Mouse (Mus musculus): ENCODE measurements at regions not wholly inside any gene's neighbourhood (a gene's known extent, or its start where the extent isn't known, plus 50 kb on each side); places are given as distances from the start of the nearest gene placed in this dataset.

GRCm38 (mm10) chr1:190365126-190365525 lies 194.6 kb upstream of the Prox1 start:
- Histone ChIP-seq H3K36me3 (no peaks in the 10 kb centered on the region), H3K4me1 (no peaks in the 10 kb centered on the region), H3K27ac (replicated peaks) (no peak overlapping the region), H3K27me3 (no peaks in the 10 kb centered on the region), H3K9me3 (replicated peaks) (no peaks in the 10 kb centered on the region), H3K9ac (no peak overlapping the region), H3K4me2 (replicated peaks) (no peak overlapping the region), H3K4me3 (replicated peaks) (no peak overlapping the region)
- no peak for ATAC-seq (ENCODE audit: insufficient number of reproducible peaks, low FRiP score, low TSS enrichment, low read depth)
- WGBS, result 87% methylated on average over 11 of the region's 11 CpGs

- H3K4me2 ChIP-seq (replicated peaks), result no peak overlapping the region
- no peak overlapping the region for H3K4me3 ChIP-seq (replicated peaks)
- H3K4me1 ChIP-seq, result no peaks in the 10 kb centered on the region
- H3K9ac ChIP-seq, result no peak overlapping the region
- no peak overlapping the region for H3K27ac ChIP-seq (replicated peaks)
- ATAC-seq (ENCODE audit: insufficient number of reproducible peaks, low FRiP score, low TSS enrichment, low read depth), result no peak
- no peaks in the 10 kb centered on the region for H3K27me3 ChIP-seq
- WGBS, result 87% methylated on average over 5 of the region's 5 CpGs
- H3K36me3 ChIP-seq, result no peaks in the 10 kb centered on the region
- no peaks in the 10 kb centered on the region for H3K9me3 ChIP-seq (replicated peaks)
Measured at GRCm38 (mm10) chr1:190360661-190361060, 190.1 kb upstream of the Prox1 start.

GRCm38 (mm10) chr1:190357779-190358178 lies 187.3 kb upstream of the Prox1 start:
- Histone ChIP-seq H3K36me3 (no peaks in the 10 kb centered on the region), H3K9ac (no peak overlapping the region), H3K4me2 (replicated peaks) (no peak overlapping the region), H3K27ac (replicated peaks) (no peak overlapping the region), H3K27me3 (no peaks in the 10 kb centered on the region), H3K4me3 (replicated peaks) (no peak overlapping the region), H3K9me3 (replicated peaks) (no peaks in the 10 kb centered on the region), H3K4me1 (no peaks in the 10 kb centered on the region)
- no peak for ATAC-seq (ENCODE audit: insufficient number of reproducible peaks, low FRiP score, low TSS enrichment, low read depth)
- WGBS, result 80% methylated on average over 5 of the region's 5 CpGs

- 65% methylated on average over 5 of the region's 5 CpGs for WGBS
- no peaks in the 10 kb centered on the region for H3K4me1 ChIP-seq
- ATAC-seq (ENCODE audit: insufficient number of reproducible peaks, low FRiP score, low TSS enrichment, low read depth), result no peak
- H3K4me2 ChIP-seq (replicated peaks), result no peak overlapping the region
- H3K27ac ChIP-seq (replicated peaks), result no peak overlapping the region
- no peak overlapping the region for H3K9ac ChIP-seq
- H3K9me3 ChIP-seq (replicated peaks), result no peaks in the 10 kb centered on the region
- no peaks in the 10 kb centered on the region for H3K36me3 ChIP-seq
- H3K27me3 ChIP-seq, result no peaks in the 10 kb centered on the region
- H3K4me3 ChIP-seq (replicated peaks), result no peak overlapping the region
Measured at GRCm38 (mm10) chr1:190347610-190348009, 177.1 kb upstream of the Prox1 start.

GRCm38 (mm10) chr1:190340715-190341114 lies 170.2 kb upstream of the Prox1 start:
- Histone ChIP-seq H3K36me3 (no peaks in the 10 kb centered on the region), H3K4me2 (replicated peaks) (no peak overlapping the region), H3K27me3 (no peaks in the 10 kb centered on the region), H3K9ac (no peak overlapping the region), H3K27ac (replicated peaks) (no peak overlapping the region), H3K4me3 (replicated peaks) (no peak overlapping the region), H3K4me1 (no peaks in the 10 kb centered on the region), H3K9me3 (replicated peaks) (no peaks in the 10 kb centered on the region)
- WGBS, result 86% methylated on average over 8 of the region's 8 CpGs
- ATAC-seq (ENCODE audit: insufficient number of reproducible peaks, low FRiP score, low TSS enrichment, low read depth), result no peak

GRCm38 (mm10) chr1:190334471-190334870 lies 164.0 kb upstream of the Prox1 start:
- Histone ChIP-seq H3K36me3 (no peaks in the 10 kb centered on the region), H3K9me3 (replicated peaks) (no peaks in the 10 kb centered on the region), H3K9ac (no peak overlapping the region), H3K4me1 (no peaks in the 10 kb centered on the region), H3K4me3 (replicated peaks) (no peak overlapping the region), H3K27me3 (no peaks in the 10 kb centered on the region), H3K27ac (replicated peaks) (no peak overlapping the region), H3K4me2 (replicated peaks) (no peak overlapping the region)
- ATAC-seq (ENCODE audit: insufficient number of reproducible peaks, low FRiP score, low TSS enrichment, low read depth), result no peak
- 20% methylated on average over 2 of the region's 2 CpGs for WGBS

- Histone ChIP-seq H3K27ac (replicated peaks) (no peak overlapping the region), H3K4me3 (replicated peaks) (no peak overlapping the region), H3K36me3 (no peaks in the 10 kb centered on the region), H3K4me2 (replicated peaks) (no peak overlapping the region), H3K9ac (no peak overlapping the region), H3K27me3 (no peaks in the 10 kb centered on the region), H3K9me3 (replicated peaks) (no peaks in the 10 kb centered on the region), H3K4me1 (no peaks in the 10 kb centered on the region)
- no peak for ATAC-seq (ENCODE audit: insufficient number of reproducible peaks, low FRiP score, low TSS enrichment, low read depth)
- WGBS, result 57% methylated on average over 8 of the region's 8 CpGs
Measured at GRCm38 (mm10) chr1:190334053-190334452, 163.5 kb upstream of the Prox1 start.

GRCm38 (mm10) chr1:190332001-190332400 lies 161.5 kb upstream of the Prox1 start:
- Histone ChIP-seq H3K9ac (no peak overlapping the region), H3K4me2 (replicated peaks) (no peak overlapping the region), H3K9me3 (replicated peaks) (no peaks in the 10 kb centered on the region), H3K4me3 (replicated peaks) (no peak overlapping the region), H3K36me3 (no peaks in the 10 kb centered on the region), H3K27me3 (no peaks in the 10 kb centered on the region), H3K4me1 (no peaks in the 10 kb centered on the region), H3K27ac (replicated peaks) (no peak overlapping the region)
- 62% methylated on average over 3 of the region's 3 CpGs for WGBS
- ATAC-seq (ENCODE audit: insufficient number of reproducible peaks, low FRiP score, low TSS enrichment, low read depth), result no peak

- H3K9me3 ChIP-seq (replicated peaks), result no peaks in the 10 kb centered on the region
- ATAC-seq (ENCODE audit: insufficient number of reproducible peaks, low FRiP score, low TSS enrichment, low read depth), result no peak
- H3K36me3 ChIP-seq, result no peaks in the 10 kb centered on the region
- no peak overlapping the region for H3K4me3 ChIP-seq (replicated peaks)
- H3K4me1 ChIP-seq, result no peaks in the 10 kb centered on the region
- H3K27ac ChIP-seq (replicated peaks), result no peak overlapping the region
- H3K4me2 ChIP-seq (replicated peaks), result no peak overlapping the region
- WGBS, result 84% methylated on average over 6 of the region's 6 CpGs
- 0 out of 2 replicates have a peak, but pooled peaks cover 3% of the 10 kb centered on the region for H3K27me3 ChIP-seq
- H3K9ac ChIP-seq, result no peak overlapping the region
Measured at GRCm38 (mm10) chr1:190324562-190324961, 154.0 kb upstream of the Prox1 start.

GRCm38 (mm10) chr1:190323671-190324070 lies 153.2 kb upstream of the Prox1 start:
- ATAC-seq (ENCODE audit: insufficient number of reproducible peaks, low FRiP score, low TSS enrichment, low read depth), result no peak
- Histone ChIP-seq H3K36me3 (no peaks in the 10 kb centered on the region), H3K27me3 (0 out of 2 replicates have a peak, but pooled peaks cover 3% of the 10 kb centered on the region), H3K27ac (replicated peaks) (no peak overlapping the region), H3K9me3 (replicated peaks) (no peaks in the 10 kb centered on the region), H3K4me3 (replicated peaks) (no peak overlapping the region), H3K9ac (no peak overlapping the region), H3K4me2 (replicated peaks) (no peak overlapping the region), H3K4me1 (no peaks in the 10 kb centered on the region)
- whole genome bisulfite sequencing, result 69% methylated on average over 9 of the region's 9 CpGs

- Histone ChIP-seq H3K27ac (replicated peaks) (no peak overlapping the region), H3K4me3 (replicated peaks) (no peak overlapping the region), H3K27me3 (no peaks in the 10 kb centered on the region), H3K9ac (no peak overlapping the region), H3K4me1 (no peaks in the 10 kb centered on the region), H3K9me3 (replicated peaks) (no peaks in the 10 kb centered on the region), H3K36me3 (no peaks in the 10 kb centered on the region), H3K4me2 (replicated peaks) (no peak overlapping the region)
- WGBS, result 72% methylated on average over 5 of the region's 5 CpGs
- no peak for ATAC-seq (ENCODE audit: insufficient number of reproducible peaks, low FRiP score, low TSS enrichment, low read depth)
Measured at GRCm38 (mm10) chr1:190316175-190316574, 145.7 kb upstream of the Prox1 start.

- Histone ChIP-seq H3K9ac (no peak overlapping the region), H3K9me3 (replicated peaks) (no peaks in the 10 kb centered on the region), H3K4me3 (replicated peaks) (no peak overlapping the region), H3K27me3 (no peaks in the 10 kb centered on the region), H3K4me2 (replicated peaks) (no peak overlapping the region), H3K27ac (replicated peaks) (no peak overlapping the region), H3K36me3 (no peaks in the 10 kb centered on the region), H3K4me1 (no peaks in the 10 kb centered on the region)
- WGBS, result 81% methylated on average over 6 of the region's 6 CpGs
- ATAC-seq (ENCODE audit: insufficient number of reproducible peaks, low FRiP score, low TSS enrichment, low read depth), result no peak
Measured at GRCm38 (mm10) chr1:190309831-190310230, 139.3 kb upstream of the Prox1 start.
